Mouse (Mus musculus) thymus, postnatal 4 days (tissue): ENCODE results near the gene Dlk2.

Experiments used
- DNase-seq: peaks from one replicate; pipeline ENCODE4 v3.0.0; 2021

Gene Dlk2

GRCm38 (mm10) chr17:46327413-46327905 lies 30.2 kb downstream of the Dlk2 start:
- DNase-seq: no peak

- peak; percentile 98 for DNase-seq
These were observed 30.8 kb downstream of the Dlk2 start, which contains the start of gene Abcc10 for GRCm38 (mm10) chr17:46327906-46328534. Gene Abcc10, minus strand, starts transcription at chr17:46328352.

- DNase-seq: no peak
These were observed 31.5 kb downstream of the Dlk2 start for GRCm38 (mm10) chr17:46328723-46329122.

- DNase-seq: peak; percentile 58
These were observed 39.3 kb downstream of the Dlk2 start for GRCm38 (mm10) chr17:46336475-46336874.

- no peak for DNase-seq
These were observed 44.0 kb downstream of the Dlk2 start for GRCm38 (mm10) chr17:46341208-46341607.

- no peak for DNase-seq
These were observed 53.9 kb downstream of the Dlk2 start for GRCm38 (mm10) chr17:46351026-46351700.
